In the genomic region with DNA sequence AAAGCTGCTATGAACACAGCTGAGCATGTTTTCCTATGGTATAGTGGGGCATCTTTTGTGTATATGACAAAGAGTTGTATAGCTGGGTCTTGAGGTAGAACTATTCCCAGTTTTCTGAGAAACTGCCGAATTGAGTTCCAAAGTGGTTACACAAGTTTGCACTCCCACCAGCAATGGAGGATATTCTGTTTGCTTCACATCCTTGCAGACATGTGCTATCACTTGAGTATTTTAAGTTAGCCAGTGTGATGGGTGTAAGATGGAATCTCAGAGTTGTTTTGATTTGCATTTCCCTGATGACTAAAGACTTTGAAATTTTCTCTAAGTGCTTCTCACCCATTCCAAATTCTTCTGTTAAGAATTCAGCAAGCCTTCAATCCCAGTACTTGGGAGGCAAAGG, we compare ENCODE assay signal across 21 mouse cellular contexts.
"Had no signal": no experiment of that assay in that cellular context is flagged by ENCODE, and none has a peak within 500 bp of the region (broad histone marks: within the 10 kb centered on the region; RNA-seq: fewer than 3 reads in every experiment).

No protein-coding gene starts in this region.

- DNase-seq: cerebellum, adult 8-10 months; cerebellum, adult 9-10 months; cerebellum, adult 9-11 months; cerebellum, postnatal 10 days; cerebellum, postnatal 14 days; cerebellum, postnatal 25 days; cerebellum, postnatal 36 days; embryo, embryonic 11 days; forebrain, postnatal 0 days; gastrocnemius, adult 2 months; gastrocnemius, postnatal 10 days; gastrocnemius, postnatal 14 days; gastrocnemius, postnatal 25 days; gastrocnemius, postnatal 36 days; heart, adult 11 months; heart, adult 18-20 months; heart, adult 2 months had no signal

- ATAC-seq: forebrain, embryonic 13.5 days; forebrain, embryonic 14.5 days; forebrain, embryonic 15.5 days; forebrain, embryonic 16.5 days; forebrain, postnatal 0 days had no signal
